Mouse (Mus musculus) heart, postnatal 36 days (tissue): Measurements from ENCODE around the gene Mrnip. TPM values are rescaled to one million over a fixed set of nuclear protein-coding genes. Genes with fewer than 3 reads are reported as not detected.
"Not testable (repeated sequence)": the region's sequence is repeated elsewhere in the genome, so short reads cannot be mapped to it uniquely, and the experiment has no call there.

Experiments
- DNase-seq, 2 experiments: peaks; one replicate each; pipeline ENCODE4 v3.0.0; 2021 to 2022
- intact Hi-C: fragments of 180-260 bp; cut with DNase I; formaldehyde crosslinking; loops from one replicate; pipeline ENCODE4 v1.15.1; 2025
- total RNA-seq, 2 experiments: library from RNA; stranded (reverse); gene quantifications; 2 replicates each; pipeline ENCODE4 v1.2.3; 2021

The Mrnip gene
- 1 to 10 TPM; 1.8 to 2.4 TPM for total RNA-seq

- intact Hi-C loops: loop anchor here (2.0 kb wide), 1 partner anchor 51 kb away; no protein-coding TSS in a partner anchor
- not testable (repeated sequence) for DNase-seq
These were observed at the start of gene Mrnip for GRCm38 (mm10) chr11:50174111-50174729. TSS of gene Mrnip (plus strand) at chr11:50174444.

- DNase-seq: no peak
- intact Hi-C loops: no loop called here
These were observed 46.5 kb upstream of the Mrnip start for GRCm38 (mm10) chr11:50127781-50128180.

- intact Hi-C loops: loop anchor here (1.0 kb wide), 1 partner anchor 145 kb away; no protein-coding TSS in a partner anchor
- peak; percentile 92 to 93 for DNase-seq
These were observed 43.2 kb upstream of the Mrnip start, which contains the start of gene Tbc1d9b for GRCm38 (mm10) chr11:50130811-50131766. TSS of gene Tbc1d9b (plus strand) at chr11:50131396.

GRCm38 (mm10) chr11:50131801-50132201 is 42.4 kb upstream of the Mrnip start:
- intact Hi-C loops: loop anchor here (1.0 kb wide), 1 partner anchor 146 kb away; no protein-coding TSS in a partner anchor
- DNase-seq: no peak

GRCm38 (mm10) chr11:50132265-50132664 is 42.0 kb upstream of the Mrnip start:
- intact Hi-C loops: no loop called here
- DNase-seq: no peak

- no peak for DNase-seq
- intact Hi-C loops: no loop called here
These were observed 39.9 kb upstream of the Mrnip start for GRCm38 (mm10) chr11:50134136-50134859.

- DNase-seq: no peak
- intact Hi-C loops: no loop called here
These were observed 35.9 kb upstream of the Mrnip start for GRCm38 (mm10) chr11:50138206-50138822.

- intact Hi-C loops: no loop called here
- no peak for DNase-seq
These were observed 34.7 kb upstream of the Mrnip start for GRCm38 (mm10) chr11:50139571-50139970.

GRCm38 (mm10) chr11:50145529-50145928 is 28.7 kb upstream of the Mrnip start:
- intact Hi-C loops: no loop called here
- no peak for DNase-seq

- no peak for DNase-seq
- intact Hi-C loops: no loop called here
These were observed 28.1 kb upstream of the Mrnip start for GRCm38 (mm10) chr11:50146121-50146520.

GRCm38 (mm10) chr11:50147267-50147957 is 26.8 kb upstream of the Mrnip start:
- DNase-seq: peak; percentile 29 to 44
- intact Hi-C loops: no loop called here

GRCm38 (mm10) chr11:50147958-50148476 is 26.2 kb upstream of the Mrnip start:
- intact Hi-C loops: no loop called here
- no peak for DNase-seq

GRCm38 (mm10) chr11:50149200-50149599 is 25.0 kb upstream of the Mrnip start:
- peak; percentile 44 to 46 for DNase-seq
- intact Hi-C loops: no loop called here

- intact Hi-C loops: no loop called here
- DNase-seq: no peak
These were observed 24.6 kb upstream of the Mrnip start for GRCm38 (mm10) chr11:50149603-50150150.

- intact Hi-C loops: no loop called here
These were observed 22.9 kb upstream of the Mrnip start for GRCm38 (mm10) chr11:50151374-50151773.

GRCm38 (mm10) chr11:50154166-50154565 is 20.1 kb upstream of the Mrnip start:
- DNase-seq: no peak

More at GRCm38 (mm10) chr11:50151374-50151773, 22.9 kb upstream of the Mrnip start:
- DNase-seq: no peak

GRCm38 (mm10) chr11:50154777-50155520 is 19.3 kb upstream of the Mrnip start:
- intact Hi-C loops: no loop called here
- no peak for DNase-seq

More at GRCm38 (mm10) chr11:50154166-50154565, 20.1 kb upstream of the Mrnip start:
- intact Hi-C loops: no loop called here

GRCm38 (mm10) chr11:50155785-50156184 is 18.5 kb upstream of the Mrnip start:
- intact Hi-C loops: no loop called here
- DNase-seq: no peak
